Mouse (Mus musculus): ENCODE data around the gene Unc93b1.

DNA sequence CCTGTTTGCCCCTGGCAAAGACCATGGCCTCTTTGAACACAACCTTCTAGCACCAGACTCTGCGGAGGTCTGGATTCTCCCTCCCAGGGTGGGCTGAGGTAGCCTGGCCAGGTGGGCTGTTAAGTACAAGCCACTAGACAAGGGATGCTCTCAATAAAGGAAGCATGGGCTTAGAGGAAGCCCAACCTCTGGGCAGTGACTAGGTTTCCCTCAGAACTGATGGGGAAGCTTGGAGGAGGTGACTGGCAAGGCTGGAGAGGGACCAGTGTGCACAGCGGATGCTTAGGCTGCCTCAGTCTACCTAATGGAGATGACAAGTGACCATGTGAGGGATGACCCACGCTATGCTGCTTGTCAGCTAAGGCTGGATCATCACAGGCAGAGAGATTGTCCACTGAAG, 57.0 kb downstream of the Unc93b1 start:
- TF ChIP-seq CTCF (IDR thresholded peaks at IDR 0.05; ENCODE audit: control insufficient read depth, insufficient read depth, insufficient replicate concordance, low read depth, low read length) (no peak), POLR2A (IDR thresholded peaks at IDR 0.05; ENCODE audit: control insufficient read depth, low read depth, low read length) (no peak)

Measured in testis, adult 2 months (tissue).